Mouse (Mus musculus): ENCODE data around the gene Btbd9.

DNA sequence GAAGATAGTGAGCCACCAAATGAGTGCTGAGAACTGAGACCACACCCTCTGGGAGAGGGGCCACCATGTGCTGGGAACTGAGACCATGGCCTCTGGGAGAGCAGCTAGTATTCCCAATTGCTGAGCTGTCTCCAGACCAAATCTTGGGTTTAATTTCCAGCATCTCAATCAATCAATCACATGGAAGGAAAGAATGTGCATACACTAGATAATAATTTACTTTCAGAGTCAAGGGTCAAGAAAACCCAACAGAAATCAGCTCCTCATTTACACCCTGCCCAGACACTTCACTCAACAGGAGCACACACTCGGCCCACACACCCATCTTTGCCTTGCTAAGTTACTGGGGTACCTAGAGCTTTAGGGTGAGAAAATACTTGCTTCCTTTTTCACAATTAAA is 220.9 kb downstream of the Btbd9 start:
- TF ChIP-seq CTCF (IDR thresholded peaks at IDR 0.05; ENCODE audit: control insufficient read depth, insufficient read depth, insufficient read length) = no peak
- no peak for TF ChIP-seq USF1 (IDR thresholded peaks at IDR 0.05; ENCODE audit: low read depth)
- TF ChIP-seq MYOG (IDR thresholded peaks at IDR 0.05; ENCODE audit: control insufficient read depth, extremely low read depth, insufficient read length) = no peak
- TF ChIP-seq MAX (IDR thresholded peaks at IDR 0.05) = no peak
- TF ChIP-seq CEBPB (IDR thresholded peaks at IDR 0.05; ENCODE audit: low read depth) = no peak
- no peak for TF ChIP-seq MYOD1 (IDR thresholded peaks at IDR 0.05; ENCODE audit: control insufficient read depth, insufficient read length, low read depth)
- no peak for TF ChIP-seq FOSL1 (IDR thresholded peaks at IDR 0.05; ENCODE audit: insufficient read depth, low read length, poor library complexity, severe bottlenecking)

Data from C2C12 (cell line).